Mouse (Mus musculus): ENCODE measurements at regions not wholly inside any gene's neighbourhood (a gene's known extent, or its start where the extent isn't known, plus 50 kb on each side); places are given as distances from the start of the nearest gene placed in this dataset.

- Histone ChIP-seq H3K27ac (replicated peaks) (no peak overlapping the region), H3K4me1 (no peaks in the 10 kb centered on the region), H3K9me3 (replicated peaks) (no peaks in the 10 kb centered on the region), H3K9ac (replicated peaks) (no peak overlapping the region), H3K27me3 (replicated peaks) (no peaks in the 10 kb centered on the region), H3K4me2 (no peak overlapping the region), H3K36me3 (no peaks in the 10 kb centered on the region), H3K4me3 (replicated peaks) (no peak overlapping the region)
- ATAC-seq (ENCODE audit: low FRiP score), result no peak
- 79% methylated on average over 3 of the region's 3 CpGs for WGBS
These were observed 98.4 kb upstream of the 4930412O13Rik start for GRCm38 (mm10) chr2:9782698-9783097.

GRCm38 (mm10) chr2:9791970-9792369, 89.1 kb upstream of the 4930412O13Rik start:
- H3K36me3 ChIP-seq, result no peaks in the 10 kb centered on the region
- no peak overlapping the region for H3K9ac ChIP-seq (replicated peaks)
- H3K9me3 ChIP-seq (replicated peaks), result no peaks in the 10 kb centered on the region
- H3K4me1 ChIP-seq, result 0 out of 2 replicates have a peak, but pooled peaks cover 3% of the 10 kb centered on the region
- no peak overlapping the region for H3K4me2 ChIP-seq
- ATAC-seq (ENCODE audit: low FRiP score), result no peak
- H3K27me3 ChIP-seq (replicated peaks), result no peaks in the 10 kb centered on the region
- no peak overlapping the region for H3K27ac ChIP-seq (replicated peaks)
- WGBS, result 95% methylated on average over 1 of the region's 1 CpGs
- H3K4me3 ChIP-seq (replicated peaks), result no peak overlapping the region

- WGBS, result 87% methylated on average over 1 of the region's 1 CpGs
- ATAC-seq (ENCODE audit: low FRiP score), result no peak
- Histone ChIP-seq H3K4me2 (no peak overlapping the region), H3K27me3 (replicated peaks) (no peaks in the 10 kb centered on the region), H3K4me1 (0 out of 2 replicates have a peak, but pooled peaks cover 3% of the 10 kb centered on the region), H3K9me3 (replicated peaks) (no peaks in the 10 kb centered on the region), H3K4me3 (replicated peaks) (no peak overlapping the region), H3K9ac (replicated peaks) (no peak overlapping the region), H3K27ac (replicated peaks) (no peak overlapping the region), H3K36me3 (no peaks in the 10 kb centered on the region)
These were observed 88.7 kb upstream of the 4930412O13Rik start for GRCm38 (mm10) chr2:9792381-9792780.

- ATAC-seq (ENCODE audit: low FRiP score), result no peak
- Histone ChIP-seq H3K4me2 (no peak overlapping the region), H3K9me3 (replicated peaks) (no peaks in the 10 kb centered on the region)
These were observed 85.7 kb upstream of the 4930412O13Rik start for GRCm38 (mm10) chr2:9795401-9795800.

GRCm38 (mm10) chr2:9801484-9801883, 79.6 kb upstream of the 4930412O13Rik start:
- Histone ChIP-seq H3K9ac (replicated peaks) (no peak overlapping the region), H3K4me1 (no peaks in the 10 kb centered on the region), H3K9me3 (replicated peaks) (no peaks in the 10 kb centered on the region), H3K27ac (replicated peaks) (no peak overlapping the region), H3K36me3 (no peaks in the 10 kb centered on the region), H3K27me3 (replicated peaks) (no peaks in the 10 kb centered on the region), H3K4me2 (no peak overlapping the region), H3K4me3 (replicated peaks) (no peak overlapping the region)
- WGBS, result 83% methylated on average over 8 of the region's 8 CpGs
- no peak for ATAC-seq (ENCODE audit: low FRiP score)

More at GRCm38 (mm10) chr2:9795401-9795800, 85.7 kb upstream of the 4930412O13Rik start:
- Histone ChIP-seq H3K36me3 (no peaks in the 10 kb centered on the region), H3K4me3 (replicated peaks) (no peak overlapping the region), H3K27me3 (replicated peaks) (no peaks in the 10 kb centered on the region), H3K4me1 (0 out of 2 replicates have a peak, but pooled peaks cover 3% of the 10 kb centered on the region), H3K27ac (replicated peaks) (no peak overlapping the region), H3K9ac (replicated peaks) (no peak overlapping the region)
- 80% methylated on average over 4 of the region's 4 CpGs for WGBS

GRCm38 (mm10) chr2:9804306-9804705, 76.7 kb upstream of the 4930412O13Rik start:
- no peaks in the 10 kb centered on the region for H3K27me3 ChIP-seq (replicated peaks)
- no peak overlapping the region for H3K4me3 ChIP-seq (replicated peaks)
- ATAC-seq (ENCODE audit: low FRiP score), result no peak
- H3K9me3 ChIP-seq (replicated peaks), result no peaks in the 10 kb centered on the region
- H3K4me1 ChIP-seq, result no peaks in the 10 kb centered on the region
- no peak overlapping the region for H3K27ac ChIP-seq (replicated peaks)
- no peak overlapping the region for H3K9ac ChIP-seq (replicated peaks)
- H3K4me2 ChIP-seq, result no peak overlapping the region
- 69% methylated on average over 3 of the region's 3 CpGs for WGBS
- no peaks in the 10 kb centered on the region for H3K36me3 ChIP-seq

GRCm38 (mm10) chr2:9805590-9805989, 75.5 kb upstream of the 4930412O13Rik start:
- Histone ChIP-seq H3K27ac (replicated peaks) (no peak overlapping the region), H3K4me2 (no peak overlapping the region), H3K36me3 (no peaks in the 10 kb centered on the region), H3K9ac (replicated peaks) (no peak overlapping the region), H3K4me3 (replicated peaks) (no peak overlapping the region), H3K27me3 (replicated peaks) (no peaks in the 10 kb centered on the region), H3K4me1 (no peaks in the 10 kb centered on the region), H3K9me3 (replicated peaks) (no peaks in the 10 kb centered on the region)
- WGBS, result 90% methylated on average over 6 of the region's 6 CpGs
- ATAC-seq (ENCODE audit: low FRiP score), result no peak

Data from neural tube, embryonic 15.5 days (tissue).